In the genomic region with DNA sequence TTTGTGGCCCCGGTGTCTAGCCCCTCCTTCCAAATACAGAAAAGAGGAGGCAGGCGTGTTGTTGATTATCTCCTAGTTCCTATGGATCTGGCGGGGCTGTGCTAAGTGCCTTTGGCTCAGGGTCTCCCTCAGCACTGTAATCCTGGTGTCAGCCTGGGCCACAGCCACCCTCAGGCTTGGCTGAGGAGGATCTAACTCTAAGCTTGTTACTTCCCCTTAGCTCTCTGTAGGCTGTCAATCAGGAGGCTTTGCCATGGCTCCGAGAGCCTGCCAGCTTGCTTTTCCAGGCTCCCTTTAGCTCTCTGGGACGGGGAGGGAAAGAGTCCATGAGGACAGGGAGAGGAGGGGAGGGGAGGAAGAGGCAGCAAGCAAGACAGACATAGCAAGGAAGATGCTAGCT, we compare ENCODE assay signal across 16 mouse cellular contexts.
DNase-seq lines count a peak whose midpoint lies in the region; ATAC-seq and TF ChIP-seq lines count a peak whose summit lies in the region.
"Had no signal": no experiment of that assay in that cellular context is flagged by ENCODE, and none has a peak within 500 bp of the region (broad histone marks: within the 10 kb centered on the region; RNA-seq: fewer than 3 reads in every experiment).

No protein-coding gene starts in this region.

- no peak overlapping the region for H3K4me2 ChIP-seq in hindbrain, embryonic 14.5 days (replicated peaks)
- H3K4me2 ChIP-seq in forebrain, embryonic 14.5 days (ENCODE audit: low read length): no peak overlapping the region
- no peak overlapping the region for H3K4me2 ChIP-seq in hindbrain, postnatal 0 days (ENCODE audit: low read depth, low read length)

- ATAC-seq in hindbrain, embryonic 14.5 days (ENCODE audit: low FRiP score): no peak
- ATAC-seq in forebrain, embryonic 14.5 days: peak; percentile 37; the same call in 1 of the 2 replicates
- ATAC-seq in hindbrain, postnatal 0 days: peak; percentile 28; the same call in 1 of the 2 replicates
- ATAC-seq: intestine, embryonic 16.5 days; Patski had no signal

- no peak overlapping the region for H3K9ac ChIP-seq in hindbrain, embryonic 14.5 days
- H3K9ac ChIP-seq in forebrain, embryonic 14.5 days (ENCODE audit: low read length): no peak overlapping the region
- H3K9ac ChIP-seq in hindbrain, postnatal 0 days (replicated peaks; ENCODE audit: low read length): no peak overlapping the region
- H3K9ac ChIP-seq: liver, embryonic 14.5 days had no signal

- no peak overlapping the region for H3K4me3 ChIP-seq in hindbrain, embryonic 10.5 days
- H3K4me3 ChIP-seq in hindbrain, embryonic 14.5 days (replicated peaks; ENCODE audit: low read length): no peak overlapping the region
- H3K4me3 ChIP-seq in forebrain, embryonic 14.5 days (ENCODE audit: low read depth, low read length): no peak overlapping the region
- no peak overlapping the region for H3K4me3 ChIP-seq in hindbrain, postnatal 0 days (ENCODE audit: low read length)
- H3K4me3 ChIP-seq: left cerebral cortex, adult 2 months had no signal

- no peak for DNase-seq in hindbrain, embryonic 10.5 days (ENCODE audit: low spot score)
- DNase-seq in hindbrain, embryonic 14.5 days (ENCODE audit: low spot score): no peak
- peak; percentile 52 for DNase-seq in forebrain, embryonic 14.5 days (ENCODE audit: low spot score)
- DNase-seq in hindbrain, postnatal 0 days (ENCODE audit: low spot score): peak; percentile 46
- DNase-seq in retina, postnatal 1 day: peak; percentile 83
- DNase-seq in urinary bladder, postnatal 14 days (ENCODE audit: low spot score): no peak
- no peak for DNase-seq in lung, postnatal 10 days
- DNase-seq: adrenal gland, postnatal 10 days; heart, adult 11 months; lung, postnatal 36 days; right cerebral cortex, adult 18-20 months; thymus, postnatal 14 days had no signal

- peaks cover 50% of the 10 kb centered on the region for H3K27me3 ChIP-seq in hindbrain, embryonic 10.5 days (ENCODE audit: insufficient read depth, poor library complexity, severe bottlenecking)
- no peaks in the 10 kb centered on the region for H3K27me3 ChIP-seq in hindbrain, embryonic 14.5 days (ENCODE audit: control insufficient read depth, insufficient read depth, low read length)
- H3K27me3 ChIP-seq in forebrain, embryonic 14.5 days (replicated peaks; ENCODE audit: control insufficient read depth, insufficient read depth, low read length): no peaks in the 10 kb centered on the region
- H3K27me3 ChIP-seq in hindbrain, postnatal 0 days (ENCODE audit: insufficient read depth, low read length): no peaks in the 10 kb centered on the region
- H3K27me3 ChIP-seq: Patski had no signal

- 40% methylated on average over 5 of the region's 5 CpGs for WGBS in hindbrain, embryonic 10.5 days
- WGBS in hindbrain, embryonic 14.5 days: 40% methylated on average over 5 of the region's 5 CpGs
- 31% methylated on average over 5 of the region's 5 CpGs for WGBS in forebrain, embryonic 14.5 days
- WGBS in hindbrain, postnatal 0 days: 38% methylated on average over 5 of the region's 5 CpGs

- H3K4me1 ChIP-seq in hindbrain, embryonic 10.5 days (replicated peaks): peaks cover 40% of the 10 kb centered on the region
- no peaks in the 10 kb centered on the region; the same call in 1 of the 2 replicates for H3K4me1 ChIP-seq in hindbrain, embryonic 14.5 days (replicated peaks; ENCODE audit: control insufficient read depth, insufficient read depth, low read length)
- H3K4me1 ChIP-seq in forebrain, embryonic 14.5 days (ENCODE audit: control insufficient read depth, insufficient read depth, low read length): no peaks in the 10 kb centered on the region
- H3K4me1 ChIP-seq in hindbrain, postnatal 0 days (ENCODE audit: insufficient read depth, low read length): no peaks in the 10 kb centered on the region

- TF ChIP-seq CTCF in hindbrain, postnatal 0 days (IDR thresholded peaks at IDR 0.05; ENCODE audit: low read depth): no peak

- no peaks in the 10 kb centered on the region for H3K36me3 ChIP-seq in hindbrain, embryonic 10.5 days
- H3K36me3 ChIP-seq in hindbrain, embryonic 14.5 days (replicated peaks; ENCODE audit: control insufficient read depth, insufficient read depth): no peaks in the 10 kb centered on the region
- H3K36me3 ChIP-seq in forebrain, embryonic 14.5 days (ENCODE audit: control insufficient read depth, insufficient read depth, low read length): no peaks in the 10 kb centered on the region
- H3K36me3 ChIP-seq in hindbrain, postnatal 0 days (ENCODE audit: insufficient read depth, low read length): no peaks in the 10 kb centered on the region

- H3K27ac ChIP-seq in hindbrain, embryonic 10.5 days: peak overlapping the region; percentile 59
- H3K27ac ChIP-seq in hindbrain, embryonic 14.5 days: no peak overlapping the region
- H3K27ac ChIP-seq in forebrain, embryonic 14.5 days (ENCODE audit: low read depth, low read length): no peak overlapping the region
- H3K27ac ChIP-seq in hindbrain, postnatal 0 days: no peak overlapping the region
- H3K27ac ChIP-seq: left cerebral cortex, adult 2 months; liver, embryonic 14.5 days had no signal

- H3K9me3 ChIP-seq in hindbrain, embryonic 10.5 days: no peaks in the 10 kb centered on the region
- no peaks in the 10 kb centered on the region for H3K9me3 ChIP-seq in hindbrain, embryonic 14.5 days (ENCODE audit: control insufficient read depth, low read length)
- no peaks in the 10 kb centered on the region for H3K9me3 ChIP-seq in forebrain, embryonic 14.5 days (replicated peaks; ENCODE audit: control insufficient read depth, low read length)
- no peaks in the 10 kb centered on the region for H3K9me3 ChIP-seq in hindbrain, postnatal 0 days (ENCODE audit: low read length)

Comparison
In these comparisons a context has a peak if more than half of its experiments do, and no peak if none do; other contexts are left out.
1. DNase-seq: peak in forebrain, embryonic 14.5 days (single experiment), hindbrain, postnatal 0 days (single experiment) and retina, postnatal 1 day (single experiment); none in hindbrain, embryonic 10.5 days (single experiment), hindbrain, embryonic 14.5 days (single experiment), urinary bladder, postnatal 14 days (single experiment) and lung, postnatal 10 days (single experiment).